Mouse (Mus musculus) MEL (cell line): ENCODE data around the gene Camkk2. TPM values are rescaled to one million over a fixed set of nuclear protein-coding genes. Genes with fewer than 3 reads are reported as not detected.

ENCODE experiments used
- DNase-seq: peaks from one replicate; pipeline ENCODE4 v3.0.0; 2011; ENCODE audit warnings: low read depth, low spot score
- H3K27ac ChIP-seq: 2 replicates; pipeline ENCODE4 v1.5.1; 2012; ENCODE audit warnings: low read depth, mild to moderate bottlenecking, control low read depth, low read length, moderate library complexity; ENCODE audit not compliant: control insufficient read depth
- H3K27me3 ChIP-seq, 2 experiments: fragments of 150-350 bp in 1 of 2; sonication (generic) in 1 of 2; 2 replicates each; pipeline ENCODE4 v1.6.1; 2012; ENCODE audit warnings: low read length in 2 of 2, mild to moderate bottlenecking in 2 of 2, improper control_type of control experiment in 1 of 2, moderate library complexity in 1 of 2; ENCODE audit not compliant: insufficient read depth in 2 of 2, control insufficient read depth in 1 of 2
- H3K36me3 ChIP-seq, 2 experiments: 2 replicates each; pipeline ENCODE4 v1.6.1; 2012 to 2014; ENCODE audit warnings: low read length in 2 of 2, improper control_type of control experiment in 1 of 2, inconsistent platforms in 1 of 2, mild to moderate bottlenecking in 1 of 2; ENCODE audit not compliant: insufficient read depth in 2 of 2, control insufficient read depth in 1 of 2
- H3K4me1 ChIP-seq, 2 experiments: fragments of 150-350 bp in 1 of 2; sonication (generic) in 1 of 2; 2 replicates each; pipeline ENCODE4 v1.6.1; 2012; ENCODE audit warnings: low read length in 2 of 2, improper control_type of control experiment in 1 of 2, mild to moderate bottlenecking in 1 of 2; ENCODE audit not compliant: insufficient read depth in 2 of 2, control insufficient read depth in 1 of 2
- H3K4me3 ChIP-seq, 2 experiments: fragments of 150-350 bp in 1 of 2; sonication (generic) in 1 of 2; 2 replicates each; pipeline ENCODE4 v1.5.1; 2012; ENCODE audit warnings: low read depth in 2 of 2, low read length in 2 of 2, mild to moderate bottlenecking in 2 of 2, moderate library complexity in 2 of 2, control low read depth in 1 of 2, improper control_type of control experiment in 1 of 2; ENCODE audit not compliant: control insufficient read depth in 1 of 2, insufficient read depth in 1 of 2
- H3K79me2 ChIP-seq: 2 replicates; pipeline ENCODE4 v1.6.1; 2012; ENCODE audit warnings: mild to moderate bottlenecking, low read length, moderate library complexity; ENCODE audit not compliant: control insufficient read depth, poor library complexity, insufficient read depth
- H3K9ac ChIP-seq: 2 replicates; pipeline ENCODE4 v1.6.1; 2012; ENCODE audit warnings: low read depth, mild to moderate bottlenecking, control low read depth, low read length, moderate library complexity; ENCODE audit not compliant: control insufficient read depth, poor library complexity, severe bottlenecking
- H3K9me3 ChIP-seq: fragments of 150-350 bp; sonication (generic); replicated peaks from 2 replicates; pipeline ENCODE4 v1.6.1; 2012; ENCODE audit warnings: mild to moderate bottlenecking, low read length, improper control_type of control experiment, moderate library complexity; ENCODE audit not compliant: insufficient read depth
- BHLHE40 ChIP-seq: IDR thresholded peaks from 2 replicates; pipeline ENCODE4 v1.6.1; 2012; ENCODE audit warnings: low read depth, mild to moderate bottlenecking, inconsistent platforms, low read length, improper control_type of control experiment, borderline replicate concordance
- CTCF ChIP-seq, 3 experiments: IDR thresholded peaks in 2 of 3; conservative IDR thresholded peaks in 1 of 3; 2 replicates each; pipeline ENCODE4 v1.5.1; 2011 to 2012; ENCODE audit warnings: low read length in 3 of 3, low read depth in 2 of 3, mild to moderate bottlenecking in 2 of 3, improper control_type of control experiment in 1 of 3, inconsistent platforms in 1 of 3, mixed read lengths in 1 of 3, moderate library complexity in 1 of 3; ENCODE audit not compliant: control insufficient read depth in 1 of 3, insufficient read depth in 1 of 3, poor library complexity in 1 of 3, severe bottlenecking in 1 of 3
- E2F4 ChIP-seq: IDR thresholded peaks from 2 replicates; pipeline ENCODE4 v1.6.1; 2011; ENCODE audit warnings: low read depth, low read length, improper control_type of control experiment, borderline replicate concordance
- ETS1 ChIP-seq: IDR thresholded peaks from 2 replicates; pipeline ENCODE4 v1.6.1; 2012; ENCODE audit warnings: low read depth, mild to moderate bottlenecking, inconsistent platforms, low read length, improper control_type of control experiment, moderate library complexity
- HCFC1 ChIP-seq: IDR thresholded peaks from 2 replicates; pipeline ENCODE4 v1.6.1; 2012; ENCODE audit warnings: low read depth, mild to moderate bottlenecking, inconsistent platforms, low read length, improper control_type of control experiment, moderate library complexity
- JUND ChIP-seq: IDR thresholded peaks from 2 replicates; pipeline ENCODE4 v1.6.1; 2011; ENCODE audit warnings: low read depth, mild to moderate bottlenecking, improper control_type of control experiment, low read length
- MAFK ChIP-seq: IDR thresholded peaks from 2 replicates; pipeline ENCODE4 v1.6.1; 2011; ENCODE audit warnings: low read depth, mild to moderate bottlenecking, low read length, improper control_type of control experiment, borderline replicate concordance
- MYB ChIP-seq: IDR thresholded peaks from 2 replicates; pipeline ENCODE4 v1.6.1; 2011; ENCODE audit warnings: mild to moderate bottlenecking, low read depth, low read length, improper control_type of control experiment
- MYC ChIP-seq: IDR thresholded peaks from 2 replicates; pipeline ENCODE4 v1.6.1; 2011; ENCODE audit warnings: low read depth, mild to moderate bottlenecking, low read length, improper control_type of control experiment, moderate library complexity
- NELFE ChIP-seq: IDR thresholded peaks from 2 replicates; pipeline ENCODE4 v1.6.1; 2011; ENCODE audit warnings: low read depth, low read length, improper control_type of control experiment
- POLR2AphosphoS2 ChIP-seq: IDR thresholded peaks from 2 replicates; pipeline ENCODE4 v1.6.1; 2011; ENCODE audit warnings: low read length, improper control_type of control experiment
- POLR2AphosphoS5 ChIP-seq: IDR thresholded peaks from 2 replicates; pipeline ENCODE4 v1.6.1; 2012; ENCODE audit warnings: low read depth, borderline replicate concordance, mild to moderate bottlenecking, inconsistent platforms, low read length, moderate library complexity, mixed read lengths
- RAD21 ChIP-seq: IDR thresholded peaks from 2 replicates; pipeline ENCODE4 v1.6.1; 2011; ENCODE audit warnings: mild to moderate bottlenecking, low read depth, low read length, improper control_type of control experiment
- SIN3A ChIP-seq: IDR thresholded peaks from 2 replicates; pipeline ENCODE4 v1.6.1; 2012; ENCODE audit warnings: low read length, improper control_type of control experiment, inconsistent platforms
- SMC3 ChIP-seq: IDR thresholded peaks from 2 replicates; pipeline ENCODE4 v1.6.1; 2011; ENCODE audit warnings: low read depth, low read length, improper control_type of control experiment
- TCF12 ChIP-seq: IDR thresholded peaks from 2 replicates; pipeline ENCODE4 v1.6.1; 2014; ENCODE audit warnings: low read depth, mild to moderate bottlenecking, inconsistent platforms, low read length, improper control_type of control experiment, moderate library complexity
- ZKSCAN1 ChIP-seq: IDR thresholded peaks from 2 replicates; pipeline ENCODE4 v1.6.1; 2012; ENCODE audit warnings: low read depth, mild to moderate bottlenecking, inconsistent platforms, low read length, improper control_type of control experiment, moderate library complexity
- polyA plus RNA-seq, 2 experiments: library from polyadenylated mRNA; stranded (reverse) in 1 of 2; unstranded in 1 of 2; fragments of >175 nt in 1 of 2; fragments of >200 nt in 1 of 2; gene quantifications; 2 replicates each; pipeline versions ENCODE4 v1.2.1 to v1.2.4; 2012; ENCODE audit warnings: low replicate concordance in 2 of 2, low read depth in 1 of 2; ENCODE audit not compliant: insufficient read length in 2 of 2, insufficient read depth in 1 of 2, missing spikeins in 1 of 2
- total RNA-seq: library from RNA; depleted of rRNA; stranded (reverse); fragments of 300-350 nt; gene quantifications from 2 replicates; pipeline ENCODE4 v1.2.3, GENCODE M21; 2012

Camkk2 gene
- total and polyA plus RNA-seq, 3 experiments, result 23.7 to 24.8 TPM; not detected in 1

- Histone ChIP-seq H3K9me3 (no peaks in the 10 kb centered on the region), H3K36me3 (peaks cover 0 to 11% of the 10 kb centered on the region in 2 experiments; a peak in 3 of 4 replicates), H3K4me1 (peaks cover 7 to 17% of the 10 kb centered on the region in 2 experiments), H3K9ac (no peak overlapping the region), H3K79me2 (peaks cover 18% of the 10 kb centered on the region), H3K4me3 (no peak overlapping the region), H3K27ac (no peak overlapping the region), H3K27me3 (no peaks in the 10 kb centered on the region)
- TF ChIP-seq SIN3A, result no peak
- TF ChIP-seq TCF12, result no peak
- no peak for TF ChIP-seq HCFC1
- no peak for DNase-seq
Measured at GRCm38 (mm10) chr5:122771428-122771827, 7.8 kb downstream of the Camkk2 start.

GRCm38 (mm10) chr5:122770806-122771261 lies 8.4 kb downstream of the Camkk2 start:
- Histone ChIP-seq H3K27ac (no peak overlapping the region), H3K36me3 (peaks cover 0 to 11% of the 10 kb centered on the region in 2 experiments; a peak in 3 of 4 replicates), H3K4me1 (peaks cover 7 to 17% of the 10 kb centered on the region in 2 experiments), H3K4me3 (no peak overlapping the region), H3K79me2 (peaks cover 17% of the 10 kb centered on the region), H3K27me3 (no peaks in the 10 kb centered on the region), H3K9me3 (no peaks in the 10 kb centered on the region), H3K9ac (no peak overlapping the region)
- TF ChIP-seq TCF12 (no peak), SMC3 (no peak), E2F4 (no peak), HCFC1 (no peak), SIN3A (no peak), MAFK (no peak), BHLHE40 (no peak), NELFE (no peak)
- DNase-seq, result no peak

GRCm38 (mm10) chr5:122770304-122770703 lies 8.9 kb downstream of the Camkk2 start:
- TF ChIP-seq ETS1 (no peak), RAD21 (no peak), E2F4 (no peak), CTCF (IDR thresholded peaks at IDR 0.05 in 2 of 3, conservative IDR thresholded peaks at IDR 0.05 in 1 of 3; ENCODE audit: control insufficient read depth in 1 of 3, insufficient read depth in 1 of 3, low read depth in 2 of 3, low read length in 3 of 3, poor library complexity in 1 of 3, severe bottlenecking in 1 of 3) (no peak), POLR2AphosphoS2 (no peak), MAFK (no peak), ZKSCAN1 (no peak), MYB (no peak), MYC (no peak), JUND (no peak), SIN3A (no peak), POLR2AphosphoS5 (no peak)
- H3K27ac ChIP-seq, result no peak overlapping the region
- peaks cover 5 to 14% of the 10 kb centered on the region in 2 experiments for H3K4me1 ChIP-seq
- no peak overlapping the region for H3K9ac ChIP-seq
- H3K27me3 ChIP-seq, result no peaks in the 10 kb centered on the region
- peaks cover 15% of the 10 kb centered on the region for H3K79me2 ChIP-seq
- DNase-seq, result no peak
- peaks cover 0 to 8% of the 10 kb centered on the region in 2 experiments; a peak in 3 of 4 replicates for H3K36me3 ChIP-seq
- no peaks in the 10 kb centered on the region for H3K9me3 ChIP-seq
- H3K4me3 ChIP-seq, result no peak overlapping the region
